Mouse (Mus musculus): Measurements from ENCODE around the gene Thap3.
A peak's percentile ranks its signal among the peaks of the same experiment; 100 is the strongest.

Gene Thap3

GRCm38 (mm10) chr4:152009076-152010051, 20.6 kb upstream of the Thap3 start:
- peak; percentile 59 for DNase-seq (ENCODE audit: low spot score)

GRCm38 (mm10) chr4:152008622-152009075, 19.9 kb upstream of the Thap3 start, which contains the start of gene Klhl21:
Gene Klhl21 (plus strand): TSS chr4:152008803.
- DNase-seq (ENCODE audit: low spot score) = peak; percentile 92

GRCm38 (mm10) chr4:152008148-152008500, 19.3 kb upstream of the Thap3 start:
- no peak for DNase-seq (ENCODE audit: low spot score)

GRCm38 (mm10) chr4:152007481-152008147, 18.8 kb upstream of the Thap3 start:
- DNase-seq (ENCODE audit: low spot score) = no peak

GRCm38 (mm10) chr4:152006812-152007211, 18.0 kb upstream of the Thap3 start:
- DNase-seq (ENCODE audit: low spot score) = no peak

GRCm38 (mm10) chr4:152006137-152006536, 17.3 kb upstream of the Thap3 start:
- no peak for DNase-seq (ENCODE audit: low spot score)

GRCm38 (mm10) chr4:152002063-152002462, 13.3 kb upstream of the Thap3 start:
- no peak for DNase-seq (ENCODE audit: low spot score)

- no peak for DNase-seq (ENCODE audit: low spot score)
Observed at GRCm38 (mm10) chr4:152001335-152001734, 12.5 kb upstream of the Thap3 start.

GRCm38 (mm10) chr4:152000906-152001305, 12.1 kb upstream of the Thap3 start:
- no peak for DNase-seq (ENCODE audit: low spot score)

- no peak for DNase-seq (ENCODE audit: low spot score)
Observed at GRCm38 (mm10) chr4:151999481-151999880, 10.7 kb upstream of the Thap3 start.

GRCm38 (mm10) chr4:151997701-151998100, 8.9 kb upstream of the Thap3 start:
- no peak for DNase-seq (ENCODE audit: low spot score)

- DNase-seq (ENCODE audit: low spot score) = no peak
Observed at GRCm38 (mm10) chr4:151996951-151997222, 8.1 kb upstream of the Thap3 start.

GRCm38 (mm10) chr4:151996173-151996950, 7.6 kb upstream of the Thap3 start, which contains the start of gene Phf13:
Gene Phf13 (minus strand): TSS chr4:151996258.
- peak; percentile 98 for DNase-seq (ENCODE audit: low spot score)

- no peak for DNase-seq (ENCODE audit: low spot score)
Observed at GRCm38 (mm10) chr4:151995371-151996172, 6.8 kb upstream of the Thap3 start.

- no peak for DNase-seq (ENCODE audit: low spot score)
Observed at GRCm38 (mm10) chr4:151994228-151995171, 5.7 kb upstream of the Thap3 start.

- no peak for DNase-seq (ENCODE audit: low spot score)
Observed at GRCm38 (mm10) chr4:151993035-151993434, 4.2 kb upstream of the Thap3 start.

GRCm38 (mm10) chr4:151992091-151992490, 3.3 kb upstream of the Thap3 start:
- DNase-seq (ENCODE audit: low spot score) = no peak

GRCm38 (mm10) chr4:151989110-151989488, 302 bp upstream of the Thap3 start:
- DNase-seq (ENCODE audit: low spot score) = no peak

GRCm38 (mm10) chr4:151988014-151988341, 819 bp downstream of the Thap3 start:
- no peak for DNase-seq (ENCODE audit: low spot score)

- DNase-seq (ENCODE audit: low spot score) = no peak
Observed at GRCm38 (mm10) chr4:151986650-151987049, 2.1 kb downstream of the Thap3 start.

GRCm38 (mm10) chr4:151985886-151986285, 2.9 kb downstream of the Thap3 start:
- DNase-seq (ENCODE audit: low spot score) = peak; percentile 76

All from T-cell, adult 2 months (primary cell).